Mouse (Mus musculus) midbrain, embryonic 14.5 days (tissue): Measurements from ENCODE around the gene Ttc29. TPM values are rescaled to one million over a fixed set of nuclear protein-coding genes. Genes with fewer than 3 reads are reported as not detected.

Experiments
- ATAC-seq: fragments of 200-750 bp; cut with Nextera tagmentation; 2 replicates; pipeline ENCODE4 v1.8.0; 2017; ENCODE audit warnings: moderate number of reproducible peaks, moderate library complexity; ENCODE audit not compliant: low FRiP score, low TSS enrichment
- DNase-seq: peaks from one replicate; pipeline ENCODE4 v3.0.0-alpha.2; 2015
- H3K27ac ChIP-seq: fragments of 300-500 bp; sonication (generic); replicated peaks from 2 replicates; pipeline ENCODE4 v1.5.1; 2014; ENCODE audit warnings: mild to moderate bottlenecking, low read depth, low read length, moderate library complexity
- H3K27me3 ChIP-seq: fragments of 300-500 bp; sonication (generic); 2 replicates; pipeline ENCODE4 v1.6.1; 2014; ENCODE audit warnings: low read length, control low read depth, mixed read lengths; ENCODE audit not compliant: control insufficient read depth, insufficient read depth
- H3K36me3 ChIP-seq: fragments of 300-500 bp; sonication (generic); 2 replicates; pipeline ENCODE4 v1.6.1; 2014; ENCODE audit warnings: low read length, control low read depth; ENCODE audit not compliant: control insufficient read depth, insufficient read depth
- H3K4me1 ChIP-seq: fragments of 300-500 bp; sonication (generic); 2 replicates; pipeline ENCODE4 v1.6.1; 2014; ENCODE audit warnings: mild to moderate bottlenecking, antibody characterized with exemption, low read length, control low read depth; ENCODE audit not compliant: control insufficient read depth, insufficient read depth
- H3K4me2 ChIP-seq: fragments of 300-500 bp; sonication (generic); 2 replicates; pipeline ENCODE4 v1.6.1; 2014; ENCODE audit warnings: mild to moderate bottlenecking, low read length, moderate library complexity
- H3K4me3 ChIP-seq: fragments of 300-500 bp; sonication (generic); replicated peaks from 2 replicates; pipeline ENCODE4 v1.5.1; 2014; ENCODE audit warnings: low read depth, low read length
- H3K9ac ChIP-seq: fragments of 300-500 bp; sonication (generic); replicated peaks from 2 replicates; pipeline ENCODE4 v1.6.1; 2014; ENCODE audit warnings: mild to moderate bottlenecking, low read length, moderate library complexity
- H3K9me3 ChIP-seq: fragments of 300-500 bp; sonication (generic); 2 replicates; pipeline ENCODE4 v1.6.1; 2016; ENCODE audit warnings: low read length, control low read depth, mixed read lengths; ENCODE audit not compliant: control insufficient read depth
- WGBS: fragments of 180-500 bp; shearing (Covaris S2); extraction: QIAGEN DNeasy Blood & Tissue Kit; methylation state at CpG from one replicate; pipeline ENCODE4 v1.1.7; 2014; 5-methylcytosine and 5-hydroxymethylcytosine counted together
- polyA plus RNA-seq: library from polyadenylated mRNA; unstranded; fragments of >200 nt; fragmentation: Nextera tagmentation; extraction: Ambion mirVana; gene quantifications from 2 replicates; pipeline ENCODE4 v1.2.1, GENCODE M21; 2014

Gene Ttc29
- polyA plus RNA-seq, 1 experiment from 2014 or later, result 0.45 TPM

- 82% methylated on average over 10 of the region's 10 CpGs for WGBS
- no peak for ATAC-seq
- no peak overlapping the region for H3K4me2 ChIP-seq
- H3K9ac ChIP-seq, result no peak overlapping the region
- no peak overlapping the region for H3K4me3 ChIP-seq
- H3K9me3 ChIP-seq, result no peaks in the 10 kb centered on the region
- no peaks in the 10 kb centered on the region for H3K4me1 ChIP-seq
- no peaks in the 10 kb centered on the region for H3K27me3 ChIP-seq
- H3K27ac ChIP-seq, result no peak overlapping the region
- H3K36me3 ChIP-seq, result no peaks in the 10 kb centered on the region
- DNase-seq, result no peak
Measured at GRCm38 (mm10) chr8:78289374-78289971, 76.4 kb downstream of the Ttc29 start.

- Histone ChIP-seq H3K9me3 (no peaks in the 10 kb centered on the region), H3K36me3 (no peaks in the 10 kb centered on the region), H3K4me3 (no peak overlapping the region), H3K4me1 (no peaks in the 10 kb centered on the region), H3K27me3 (no peaks in the 10 kb centered on the region), H3K9ac (no peak overlapping the region), H3K27ac (no peak overlapping the region), H3K4me2 (no peak overlapping the region)
- WGBS, result 57% methylated on average over 7 of the region's 7 CpGs
- no peak for ATAC-seq
- no peak for DNase-seq
Measured at GRCm38 (mm10) chr8:78290274-78290673, 77.2 kb downstream of the Ttc29 start.

- 45% methylated on average over 5 of the region's 5 CpGs for WGBS
- ATAC-seq (no peak), DNase-seq (peak; percentile 34)
- Histone ChIP-seq H3K9ac (no peak overlapping the region), H3K4me1 (no peaks in the 10 kb centered on the region), H3K27ac (no peak overlapping the region), H3K36me3 (no peaks in the 10 kb centered on the region), H3K9me3 (no peaks in the 10 kb centered on the region), H3K4me3 (no peak overlapping the region), H3K27me3 (no peaks in the 10 kb centered on the region), H3K4me2 (no peak overlapping the region)
Measured at GRCm38 (mm10) chr8:78295494-78295893, 82.4 kb downstream of the Ttc29 start.

GRCm38 (mm10) chr8:78303579-78303978 is 90.5 kb downstream of the Ttc29 start:
- Histone ChIP-seq H3K9ac (no peak overlapping the region), H3K9me3 (no peaks in the 10 kb centered on the region), H3K27ac (no peak overlapping the region), H3K4me2 (no peak overlapping the region), H3K27me3 (no peaks in the 10 kb centered on the region), H3K4me1 (peaks cover 12% of the 10 kb centered on the region; the same call in 1 of the 2 replicates), H3K4me3 (no peak overlapping the region), H3K36me3 (no peaks in the 10 kb centered on the region)
- DNase-seq (no peak), ATAC-seq (no peak)
- 18% methylated on average over 7 of the region's 7 CpGs for WGBS

GRCm38 (mm10) chr8:78306604-78307003 is 93.5 kb downstream of the Ttc29 start:
- Histone ChIP-seq H3K4me3 (no peak overlapping the region), H3K4me2 (no peak overlapping the region), H3K4me1 (peaks cover 12% of the 10 kb centered on the region; the same call in 1 of the 2 replicates), H3K9me3 (no peaks in the 10 kb centered on the region), H3K27me3 (no peaks in the 10 kb centered on the region), H3K9ac (no peak overlapping the region), H3K27ac (no peak overlapping the region), H3K36me3 (no peaks in the 10 kb centered on the region)
- no peak for ATAC-seq
- 52% methylated on average over 10 of the region's 10 CpGs for WGBS
- DNase-seq, result no peak

- no peak overlapping the region for H3K27ac ChIP-seq
- H3K4me1 ChIP-seq, result peaks cover 12% of the 10 kb centered on the region; the same call in 1 of the 2 replicates
- no peaks in the 10 kb centered on the region for H3K9me3 ChIP-seq
- ATAC-seq, result no peak
- H3K4me2 ChIP-seq, result no peak overlapping the region
- H3K27me3 ChIP-seq, result no peaks in the 10 kb centered on the region
- WGBS, result 52% methylated on average over 4 of the region's 4 CpGs
- H3K4me3 ChIP-seq, result no peak overlapping the region
- no peak for DNase-seq
- no peaks in the 10 kb centered on the region for H3K36me3 ChIP-seq
- H3K9ac ChIP-seq, result no peak overlapping the region
Measured at GRCm38 (mm10) chr8:78307131-78307530, 94.0 kb downstream of the Ttc29 start.

- Histone ChIP-seq H3K27ac (no peak overlapping the region), H3K36me3 (no peaks in the 10 kb centered on the region), H3K4me1 (0 out of 2 replicates have a peak, but pooled peaks cover 6% of the 10 kb centered on the region), H3K4me3 (no peak overlapping the region), H3K9ac (no peak overlapping the region), H3K9me3 (no peaks in the 10 kb centered on the region), H3K4me2 (no peak overlapping the region), H3K27me3 (no peaks in the 10 kb centered on the region)
- WGBS, result 47% methylated on average over 6 of the region's 6 CpGs
- no peak for ATAC-seq
- DNase-seq, result peak; percentile 56
Measured at GRCm38 (mm10) chr8:78309539-78309938, 96.4 kb downstream of the Ttc29 start.

- 27% methylated on average over 9 of the region's 9 CpGs for WGBS
- Histone ChIP-seq H3K36me3 (no peaks in the 10 kb centered on the region), H3K4me3 (no peak overlapping the region), H3K27me3 (no peaks in the 10 kb centered on the region), H3K27ac (no peak overlapping the region), H3K9ac (no peak overlapping the region), H3K9me3 (no peaks in the 10 kb centered on the region), H3K4me1 (0 out of 2 replicates have a peak, but pooled peaks cover 4% of the 10 kb centered on the region), H3K4me2 (no peak overlapping the region)
- ATAC-seq (no peak), DNase-seq (no peak)
Measured at GRCm38 (mm10) chr8:78315576-78315975, 102.5 kb downstream of the Ttc29 start.

GRCm38 (mm10) chr8:78317666-78318065 is 104.6 kb downstream of the Ttc29 start:
- no peak for ATAC-seq
- no peak overlapping the region for H3K4me3 ChIP-seq
- no peaks in the 10 kb centered on the region for H3K36me3 ChIP-seq
- H3K9me3 ChIP-seq, result no peaks in the 10 kb centered on the region
- no peak overlapping the region for H3K27ac ChIP-seq
- 83% methylated on average over 2 of the region's 2 CpGs for WGBS
- no peak overlapping the region for H3K9ac ChIP-seq
- H3K4me1 ChIP-seq, result 0 out of 2 replicates have a peak, but pooled peaks cover 4% of the 10 kb centered on the region
- no peak for DNase-seq
- no peaks in the 10 kb centered on the region for H3K27me3 ChIP-seq
- no peak overlapping the region for H3K4me2 ChIP-seq
